Mouse (Mus musculus) natural killer cell, adult 2 months (primary cell): ENCODE results near the gene Cdc25b.

Source experiments
- DNase-seq, 2 experiments: peaks; one replicate each; pipeline ENCODE4 v3.0.0; 2022; ENCODE audit warnings: low spot score in 2 of 2

Gene Cdc25b

GRCm38 (mm10) chr2:131186771-131187601 is at the start of gene Cdc25b, which contains the start of gene Spef1:
Gene Cdc25b, plus strand, starts transcription at chr2:131186949.
Gene Spef1, minus strand, starts transcription at chr2:131187282.
- peak; percentile 72 to 79 for DNase-seq

DNA sequence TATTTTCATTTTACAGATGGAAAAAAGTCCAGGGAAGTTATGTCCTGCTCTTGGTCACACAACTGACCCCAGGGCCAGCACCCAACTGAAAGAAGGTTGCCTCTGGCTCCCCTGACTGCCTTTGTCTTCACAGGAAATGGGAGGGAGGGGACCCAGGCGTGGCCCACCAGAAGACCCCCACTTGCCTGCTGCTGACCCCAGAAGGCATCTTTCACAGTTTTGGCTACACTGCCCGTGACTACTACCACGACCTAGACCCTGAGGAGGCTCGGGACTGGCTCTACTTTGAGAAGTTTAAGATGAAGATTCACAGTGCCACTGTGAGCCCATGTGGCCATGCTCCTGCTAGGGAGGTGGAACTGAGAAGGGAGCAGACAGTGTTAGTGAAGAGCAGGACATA is 48.5 kb upstream of the Cdc25b start:
- DNase-seq = no peak

DNA sequence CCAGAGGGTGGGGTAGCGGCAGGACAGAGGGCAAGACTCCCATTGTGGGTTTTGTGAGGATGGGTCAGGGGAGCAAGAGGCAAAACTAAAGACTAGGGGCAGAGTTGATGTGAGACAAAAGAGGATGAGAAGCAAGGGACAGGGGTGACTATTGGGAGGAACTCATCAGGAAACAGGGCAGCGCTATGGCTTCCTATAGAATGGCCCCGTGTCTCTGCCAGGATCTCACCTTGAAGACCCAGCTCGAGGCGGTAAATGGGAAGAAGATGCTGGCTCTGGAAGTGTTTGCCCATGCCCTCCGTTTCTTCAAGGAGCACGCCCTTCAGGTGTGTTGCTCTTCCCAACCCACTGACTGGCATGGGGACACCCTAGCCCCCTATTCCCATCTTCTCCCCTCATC is 48.0 kb upstream of the Cdc25b start:
- DNase-seq = no peak

- DNase-seq = no peak
These were observed 47.5 kb upstream of the Cdc25b start for GRCm38 (mm10) chr2:131139287-131139686.

GRCm38 (mm10) chr2:131139886-131140532 is 46.7 kb upstream of the Cdc25b start:
- no peak for DNase-seq

DNA sequence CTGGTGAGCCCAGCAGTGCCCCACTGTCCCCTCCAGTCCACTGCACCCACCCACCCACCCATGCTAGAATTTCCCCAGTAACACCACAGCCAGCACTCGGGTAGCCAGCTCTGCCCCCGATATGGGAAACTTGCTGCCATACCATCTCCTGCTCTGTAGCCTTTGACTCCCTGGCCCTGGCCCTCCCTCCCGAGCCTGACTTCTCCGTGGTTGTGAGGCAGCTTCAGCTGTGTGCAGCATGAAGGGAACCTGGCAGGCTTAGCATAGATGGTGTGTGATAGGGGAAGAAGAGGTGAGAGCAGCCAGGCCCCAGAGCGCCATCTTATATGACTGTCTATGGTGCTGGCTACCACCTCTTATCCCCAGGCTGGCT is 46.2 kb upstream of the Cdc25b start:
- peak in 1 of 2 experiments; percentile 34 for DNase-seq

- DNase-seq = no peak
These were observed 45.3 kb upstream of the Cdc25b start for GRCm38 (mm10) chr2:131141336-131141986.

DNA sequence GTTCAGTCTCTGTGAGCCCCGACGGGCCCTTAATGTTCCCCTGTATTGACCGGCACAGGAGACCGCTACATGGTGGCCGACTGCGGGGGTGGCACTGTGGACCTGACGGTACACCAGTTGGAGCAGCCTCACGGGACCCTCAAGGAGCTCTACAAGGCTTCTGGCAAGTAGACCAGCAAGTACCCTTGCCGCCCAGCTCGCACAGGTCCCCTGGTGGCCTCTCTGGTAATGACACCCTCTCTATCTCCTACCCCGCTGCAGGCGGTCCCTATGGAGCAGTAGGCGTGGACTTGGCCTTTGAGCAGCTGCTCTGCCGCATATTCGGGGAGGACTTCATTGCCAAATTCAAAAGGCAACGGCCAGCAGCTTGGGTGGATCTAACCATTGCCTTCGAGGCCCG is 44.2 kb upstream of the Cdc25b start:
- peak; percentile 21 to 47 for DNase-seq

DNA sequence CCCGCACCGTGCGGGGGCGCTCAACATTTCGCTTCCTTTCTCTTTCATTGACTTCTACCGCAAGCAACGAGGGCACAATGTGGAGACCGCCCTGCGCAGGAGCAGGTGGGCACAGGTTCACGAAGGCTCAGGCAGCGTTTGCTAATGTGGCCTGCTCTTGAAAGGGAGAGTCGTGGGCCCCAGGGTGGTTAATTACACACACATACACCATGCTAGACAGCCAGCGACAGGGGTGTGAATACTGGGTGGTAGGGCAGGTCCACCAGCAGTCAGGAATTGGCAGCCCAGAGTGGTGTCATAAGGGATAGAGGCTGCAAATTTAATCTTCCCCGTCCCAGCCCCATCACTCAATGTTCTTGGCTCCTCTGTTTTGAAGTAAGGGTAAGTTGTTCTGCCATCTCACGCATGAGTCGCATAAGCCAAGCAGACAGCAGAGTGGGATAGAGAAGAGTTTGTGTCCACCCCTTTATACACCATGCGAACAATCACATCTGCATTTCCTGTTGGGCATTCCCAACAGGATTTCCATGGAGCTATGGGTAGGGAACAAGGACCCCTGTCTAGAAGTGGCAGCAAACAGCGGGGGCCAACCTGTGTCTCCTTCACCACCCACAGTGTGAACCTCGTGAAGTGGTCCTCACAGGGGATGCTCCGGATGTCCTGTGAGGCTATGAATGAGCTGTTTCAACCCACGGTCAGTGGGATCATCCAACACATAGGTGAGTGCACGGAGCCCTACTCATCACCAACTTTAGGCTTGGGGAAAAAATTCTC is 43.6 kb upstream of the Cdc25b start:
- no peak for DNase-seq

GRCm38 (mm10) chr2:131145121-131145520 is 41.6 kb upstream of the Cdc25b start:
- no peak for DNase-seq

- peak; percentile 54 to 71 for DNase-seq
These were observed 41.2 kb upstream of the Cdc25b start for GRCm38 (mm10) chr2:131145536-131145935.

DNA sequence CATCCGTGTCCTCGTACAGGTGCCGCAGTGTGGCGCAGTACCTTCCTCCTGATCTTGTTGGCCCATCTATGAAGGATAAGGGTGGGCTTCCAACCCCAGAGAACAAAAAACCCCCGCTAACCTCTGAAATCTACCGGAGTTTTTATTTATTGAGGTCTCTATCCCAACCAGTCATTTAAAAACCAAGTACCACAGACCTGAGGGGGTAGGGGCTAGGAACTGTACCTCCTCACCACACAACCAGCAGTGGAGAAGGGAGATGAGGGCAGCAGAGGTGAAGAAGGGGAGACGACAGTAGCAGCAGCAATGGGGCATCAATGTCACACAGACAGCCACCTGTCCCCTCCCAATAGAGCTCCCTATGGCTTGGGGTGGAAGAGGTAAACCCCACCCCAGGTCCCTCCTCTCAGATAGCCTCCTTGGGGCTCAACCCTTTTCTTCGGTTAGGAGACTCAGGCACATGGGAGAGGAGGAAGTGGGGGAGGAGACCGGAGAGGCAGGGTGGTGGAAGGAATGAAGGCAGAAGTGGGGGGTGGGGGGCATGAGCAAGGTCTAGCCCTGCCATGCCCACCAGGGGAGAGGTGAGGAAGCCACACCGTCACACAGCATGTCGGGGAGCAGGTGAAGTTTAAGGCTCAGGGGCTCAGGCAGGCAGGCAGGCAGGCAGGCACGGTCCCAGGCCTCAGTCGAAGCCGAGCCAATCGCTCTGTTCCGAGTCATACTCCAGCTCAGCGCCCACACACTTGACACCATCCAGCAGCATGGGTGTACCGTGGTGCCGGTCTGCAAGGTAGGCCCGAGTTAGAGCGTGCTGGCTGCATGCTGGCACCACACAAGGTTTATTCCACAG is 40.3 kb upstream of the Cdc25b start:
- DNase-seq = no peak

DNA sequence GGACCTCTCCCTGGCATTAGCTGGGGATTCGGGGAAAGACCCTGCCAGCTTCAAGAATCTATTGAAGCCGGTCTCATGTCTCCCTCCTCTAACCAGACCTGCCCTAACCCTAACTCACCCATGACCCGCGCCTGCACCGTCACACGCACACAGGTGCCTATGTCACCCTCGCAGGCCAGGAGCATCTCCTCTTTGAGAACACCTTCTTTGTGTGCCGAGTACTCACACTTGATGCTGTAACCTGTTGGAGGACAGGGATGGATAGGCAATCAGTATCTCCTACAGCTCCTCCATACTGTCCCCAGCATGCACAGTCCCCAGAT is 39.7 kb upstream of the Cdc25b start:
- no peak for DNase-seq

GRCm38 (mm10) chr2:131148353-131149253 is 38.1 kb upstream of the Cdc25b start:
- DNase-seq = no peak

DNA sequence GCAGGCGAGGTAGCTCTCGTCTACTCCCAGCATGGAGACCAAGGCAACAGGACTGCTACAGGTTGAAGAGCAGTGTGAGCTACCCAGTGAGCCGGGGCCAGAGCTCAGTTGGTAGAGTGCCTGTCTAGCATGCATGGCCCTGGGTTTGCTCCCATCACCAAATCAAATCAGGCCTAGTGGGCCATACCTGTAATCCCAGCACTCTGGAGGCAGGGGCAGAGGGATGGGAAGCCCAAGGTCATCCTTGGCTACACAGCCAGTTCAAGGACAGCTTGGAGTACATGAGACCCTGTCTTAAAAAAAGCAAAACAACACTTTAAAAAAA is 37.5 kb upstream of the Cdc25b start:
- DNase-seq = no peak

DNA sequence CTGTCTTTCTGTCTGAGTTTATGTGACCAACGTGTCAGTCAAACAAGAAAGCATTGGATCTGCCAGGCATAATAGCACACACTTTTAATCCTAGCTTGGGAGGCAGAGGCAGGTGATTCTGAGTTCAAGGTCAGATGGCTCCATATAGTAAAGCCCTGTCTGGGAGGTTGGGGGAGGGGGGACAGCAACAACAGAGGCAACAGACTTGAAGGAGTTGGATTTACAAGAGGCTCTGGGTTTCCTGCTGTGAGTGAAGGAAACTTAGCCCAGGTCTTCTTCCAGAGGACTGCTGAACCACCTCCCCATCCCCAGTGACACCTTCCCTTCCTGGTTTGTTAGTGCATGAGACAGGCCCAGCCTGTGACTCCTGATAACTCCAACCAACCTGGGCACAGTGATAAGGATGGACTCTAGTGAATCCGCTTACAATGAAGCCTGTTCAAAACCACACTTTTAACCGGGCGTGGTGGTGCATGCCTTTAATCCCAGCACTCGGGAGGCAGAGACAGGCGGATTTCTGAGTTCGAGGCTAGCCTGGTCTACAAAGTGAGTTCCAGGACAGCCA is 34.5 kb upstream of the Cdc25b start:
- DNase-seq = no peak

DNA sequence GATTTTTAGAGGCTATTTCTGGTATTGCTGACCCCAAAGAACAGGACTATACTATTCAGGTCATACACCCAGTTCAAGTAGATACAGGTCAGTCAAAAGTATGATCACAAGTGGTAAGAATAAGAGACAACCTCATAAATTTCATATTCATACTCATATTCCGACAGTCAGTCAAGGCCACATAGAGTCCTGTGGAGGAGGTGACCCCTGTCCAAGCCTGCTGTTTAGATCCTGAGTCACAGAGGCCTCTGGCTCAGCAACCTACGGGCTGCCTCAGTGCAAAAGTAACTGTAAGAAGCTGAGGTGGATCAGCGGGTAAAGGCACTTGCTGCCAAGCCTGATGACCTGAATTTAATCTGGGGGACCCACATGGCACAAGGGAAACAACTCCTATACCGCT is 32.7 kb upstream of the Cdc25b start:
- DNase-seq = no peak

GRCm38 (mm10) chr2:131156987-131157386 is 29.8 kb upstream of the Cdc25b start:
- no peak for DNase-seq

DNA sequence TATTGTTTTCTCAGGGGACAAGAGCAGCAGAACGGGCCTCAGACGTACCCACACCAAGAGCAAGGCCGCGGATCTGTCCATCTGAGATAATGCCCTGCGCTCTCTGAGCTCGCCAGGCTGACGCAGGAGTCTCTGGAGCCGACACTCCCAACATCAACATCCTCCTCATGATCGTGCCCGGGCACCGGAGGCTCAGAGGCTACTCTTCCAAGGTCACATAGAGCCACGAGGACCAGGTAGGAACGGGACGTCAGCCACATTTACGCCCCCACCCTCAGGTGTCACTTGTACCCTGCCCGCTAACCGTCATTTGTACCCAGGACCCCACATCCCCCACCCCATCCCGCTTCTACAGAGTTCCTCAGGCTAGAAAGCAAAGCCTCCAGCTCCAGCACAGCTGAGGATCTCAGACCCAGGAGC is 27.2 kb upstream of the Cdc25b start:
- DNase-seq = peak in 1 of 2 experiments; percentile 22
